Mouse (Mus musculus) erythroid progenitor cell, adult 5-6 weeks (primary cell): Measurements from ENCODE around the gene LTO1. TPM values are rescaled to one million over a fixed set of nuclear protein-coding genes. Genes with fewer than 3 reads are reported as not detected.

Experiments used
- ATAC-seq: replicated peaks from 2 replicates; pipeline ENCODE4 v1.8.0; 2016; ENCODE audit warnings: moderate number of reproducible peaks, mild to moderate bottlenecking, moderate TSS enrichment, inconsistent platforms; ENCODE audit not compliant: poor library complexity, low FRiP score, severe bottlenecking
- total RNA-seq, 2 experiments: library from RNA; stranded (forward) in 1 of 2; stranded (reverse) in 1 of 2; fragments of 150-400 nt in 1 of 2; fragments of 186-747, 209-891 nt in 1 of 2; gene quantifications; 2 replicates each; pipeline versions ENCODE4 v1.2.3 to v1.2.4; 2015 to 2017; ENCODE audit warnings: low replicate concordance in 2 of 2

The LTO1 gene
- total RNA-seq, 2 experiments from 2014 or later: 5.4 to 85.0 TPM

- ATAC-seq: peak; percentile 78
Measured at GRCm38 (mm10) chr7:144906708-144907397, 8.0 kb upstream of the LTO1 start.

GRCm38 (mm10) chr7:144907793-144908192, 7.1 kb upstream of the LTO1 start:
- ATAC-seq: no peak

- ATAC-seq: no peak
Measured at GRCm38 (mm10) chr7:144908705-144909104, 6.2 kb upstream of the LTO1 start.

GRCm38 (mm10) chr7:144911121-144911520, 3.8 kb upstream of the LTO1 start:
- no peak for ATAC-seq

- ATAC-seq: no peak
Measured at GRCm38 (mm10) chr7:144912897-144913296, 2.0 kb upstream of the LTO1 start.

- ATAC-seq: peak; percentile 71
Measured at GRCm38 (mm10) chr7:144914296-144914947, 478 bp upstream of the LTO1 start.

GRCm38 (mm10) chr7:144918823-144919222, 3.9 kb downstream of the LTO1 start:
- no peak for ATAC-seq

- no peak for ATAC-seq
Measured at GRCm38 (mm10) chr7:144927591-144927990, 12.7 kb downstream of the LTO1 start.

GRCm38 (mm10) chr7:144928009-144928888, 13.3 kb downstream of the LTO1 start:
- 0 out of 2 replicates have a peak, but pooled peaks have one; percentile 12 for ATAC-seq

GRCm38 (mm10) chr7:144928889-144929210, 13.9 kb downstream of the LTO1 start:
- no peak for ATAC-seq

- ATAC-seq: no peak
Measured at GRCm38 (mm10) chr7:144929506-144929905, 14.6 kb downstream of the LTO1 start.

GRCm38 (mm10) chr7:144929931-144930330, 15.0 kb downstream of the LTO1 start:
- no peak for ATAC-seq

GRCm38 (mm10) chr7:144931778-144932177, 16.9 kb downstream of the LTO1 start:
- no peak for ATAC-seq

- ATAC-seq: no peak
Measured at GRCm38 (mm10) chr7:144932389-144932937, 17.6 kb downstream of the LTO1 start.

- no peak for ATAC-seq
Measured at GRCm38 (mm10) chr7:144933336-144933735, 18.4 kb downstream of the LTO1 start.

GRCm38 (mm10) chr7:144933796-144934195, 18.9 kb downstream of the LTO1 start:
- ATAC-seq: no peak

- ATAC-seq: no peak
Measured at GRCm38 (mm10) chr7:144934901-144935300, 20.0 kb downstream of the LTO1 start.

GRCm38 (mm10) chr7:144935563-144935962, 20.7 kb downstream of the LTO1 start:
- ATAC-seq: no peak

GRCm38 (mm10) chr7:144936311-144936880, 21.5 kb downstream of the LTO1 start:
- no peak for ATAC-seq

GRCm38 (mm10) chr7:144937490-144937889, 22.6 kb downstream of the LTO1 start:
- ATAC-seq: no peak
